Mouse (Mus musculus) Patski (cell line): ENCODE measurements at regions not wholly inside any gene's neighbourhood (a gene's known extent, or its start where the extent isn't known, plus 50 kb on each side); places are given as distances from the start of the nearest gene placed in this dataset.
A peak's percentile ranks its signal among the peaks of the same experiment; 100 is the strongest.

ENCODE experiments used
- ATAC-seq: fragments of 100-300 bp; one replicate; pipeline ENCODE4 v1.8.0; 2021
- CTCF ChIA-PET: fragments of 350-600 bp; sonication (Branson Sonifier 250); formaldehyde crosslinking; loops from one replicate; lab custom pipeline; 2022; ENCODE audit warnings: inconsistent platforms; lab: Charles Lee
- POLR2A ChIA-PET: fragments of 350-600 bp; sonication (Branson Sonifier 250); formaldehyde crosslinking; loops from one replicate; lab custom pipeline; 2022; ENCODE audit warnings: antibody characterized with exemption, inconsistent platforms; lab: Charles Lee
- DNase-seq: peaks from one replicate; pipeline ENCODE4 v3.0.0-alpha.2; 2011; ENCODE audit warnings: low read depth, low spot score
- H3K27me3 ChIP-seq: fragments of 371-371 bp; one replicate; pipeline ENCODE4 v1.5.1; 2021
- CTCF ChIP-seq: fragments of 100-300 bp; IDR thresholded peaks from one replicate; pipeline ENCODE4 v1.5.1; 2021
- in situ Hi-C: fragments of 300-500 bp; cut with MboI; formaldehyde crosslinking; loops from 3 replicates; pipeline ENCODE4 v1.11.1; 2018; ENCODE audit warnings: low pct_unique_long_range_greater_than_20kb, mixed read lengths

DNA sequence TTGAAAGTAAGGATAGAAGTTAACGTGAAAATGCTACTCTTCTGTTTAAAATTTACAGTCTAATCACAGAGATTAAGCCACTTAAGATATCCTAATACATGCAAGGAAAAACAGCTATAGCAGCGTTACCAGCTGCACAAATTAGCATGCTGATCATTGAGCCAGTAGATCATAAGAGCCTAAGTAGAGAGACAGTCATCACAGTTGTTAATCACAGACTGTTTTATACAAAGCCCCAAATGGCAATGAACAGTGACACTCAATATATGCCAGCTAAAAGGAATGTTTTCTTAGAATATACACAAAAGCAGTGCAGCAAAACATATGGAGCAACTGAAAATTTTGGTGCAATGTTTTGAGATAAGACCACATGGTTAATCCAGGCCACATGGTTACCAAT is 64.7 kb upstream of the Ppp1r3a start:
- in situ Hi-C loops: no loop called here

DNA sequence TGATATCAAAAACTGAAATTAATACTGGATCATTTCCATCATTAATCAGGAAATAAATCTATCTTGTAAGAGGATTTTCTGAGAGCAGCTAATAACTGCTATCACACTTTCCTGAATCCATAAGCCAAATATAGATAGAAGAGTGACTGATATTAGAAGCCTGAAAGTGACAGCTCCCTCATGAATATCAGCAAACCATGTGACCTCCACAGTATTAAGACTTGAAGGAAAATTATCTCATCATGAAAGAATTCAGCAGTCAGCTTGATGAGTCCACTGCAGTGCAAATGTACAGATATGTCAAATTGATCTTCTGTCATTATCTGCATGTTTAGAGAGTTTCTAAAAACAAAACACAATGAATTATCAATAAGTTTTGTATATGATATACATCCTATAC is 69.7 kb upstream of the Ppp1r3a start:
- peaks cover 13% of the 10 kb centered on the region for H3K27me3 ChIP-seq
- no peak for DNase-seq
- POLR2A ChIA-PET: no interaction called here
- ATAC-seq: no peak
- in situ Hi-C loops: no loop called here
- CTCF ChIA-PET: interaction anchor here (0.8 kb wide), 1 partner anchor 13 kb away, joined by 3 read pairs; no protein-coding TSS in a partner anchor
- TF ChIP-seq CTCF: no peak

More for the DNA sequence above, 64.7 kb upstream of the Ppp1r3a start:
- H3K27me3 ChIP-seq: peaks cover 13% of the 10 kb centered on the region
- ChIA-PET POLR2A (no interaction called here), CTCF (no interaction called here)
- DNase-seq (no peak), ATAC-seq (no peak)
- no peak for TF ChIP-seq CTCF

DNA sequence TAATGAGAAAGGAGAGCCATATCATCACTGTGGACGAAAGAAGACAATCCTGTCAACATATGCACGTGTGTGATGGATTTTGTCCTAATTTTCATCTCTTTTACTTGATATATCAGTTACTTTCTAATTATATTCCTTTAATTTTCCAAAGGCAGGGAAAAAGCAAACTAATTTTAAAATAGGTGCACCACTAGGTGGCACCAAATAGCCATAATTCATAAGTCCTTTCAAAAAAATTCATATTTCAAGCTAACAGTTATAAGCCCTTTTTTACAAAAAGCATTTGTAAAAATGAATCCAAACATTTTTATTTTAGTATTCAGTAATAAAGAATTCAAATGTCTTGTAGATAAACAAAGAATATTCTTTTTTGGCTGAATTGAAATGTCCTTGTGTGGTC is 62.2 kb upstream of the Foxp2 start:
- in situ Hi-C loops: loop anchor here (5.0 kb wide), 1 partner anchor 1383 kb away; no protein-coding TSS in a partner anchor
- peaks cover 19% of the 10 kb centered on the region for H3K27me3 ChIP-seq
- ChIA-PET POLR2A (no interaction called here), CTCF (interaction anchor here (1.1 kb wide), 1 partner anchor 24 kb away, joined by 3 read pairs; no protein-coding TSS in a partner anchor)
- ATAC-seq (no peak), DNase-seq (peak; percentile 1)
- peak; percentile 27 for TF ChIP-seq CTCF
